Mouse (Mus musculus): ENCODE measurements around the gene Slamf7. TPM values are rescaled to one million over a fixed set of nuclear protein-coding genes. Genes with fewer than 3 reads are reported as not detected.

Slamf7 gene
- total and polyA plus RNA-seq, 3 experiments = 6.8 to 15.4 (median 10.6) TPM

- TF ChIP-seq HCFC1 (IDR thresholded peaks at IDR 0.05; ENCODE audit: low read depth, low read length) (peak; percentile 70), JUND (conservative IDR thresholded peaks at IDR 0.05; ENCODE audit: low read depth, low read length) (no peak), JUN (IDR thresholded peaks at IDR 0.05; ENCODE audit: insufficient read depth, low read depth, low read length) (no peak), TCF12 (IDR thresholded peaks at IDR 0.05; ENCODE audit: low read depth, low read length) (peak; percentile 79; the same call in 1 of the 2 replicates), PAX5 (IDR thresholded peaks at IDR 0.05; ENCODE audit: low read length) (no peak), MAX (IDR thresholded peaks at IDR 0.05; ENCODE audit: low read length) (0 out of 2 replicates have a peak, but pooled peaks have one; percentile 64), BHLHE40 (IDR thresholded peaks at IDR 0.05; ENCODE audit: low read depth, low read length) (no peak), SMC3 (IDR thresholded peaks at IDR 0.05; ENCODE audit: low read depth, low read length) (no peak), EP300 (IDR thresholded peaks at IDR 0.05; ENCODE audit: low read length) (peak; percentile 79), ZKSCAN1 (IDR thresholded peaks at IDR 0.05; ENCODE audit: borderline replicate concordance, low read depth, low read length) (no peak), MEF2A (IDR thresholded peaks at IDR 0.05; ENCODE audit: borderline replicate concordance, low read depth, low read length) (peak; percentile 65; the same call in 1 of the 2 replicates), CHD1 (IDR thresholded peaks at IDR 0.05; ENCODE audit: low read depth, low read length) (no peak; the same call in 1 of the 2 replicates), MYC (IDR thresholded peaks at IDR 0.05; ENCODE audit: low read depth, low read length) (0 out of 2 replicates have a peak, but pooled peaks have one; percentile 32), ETS1 (conservative IDR thresholded peaks at IDR 0.05; ENCODE audit: low read depth, low read length) (peak; percentile 42; the same call in 1 of the 2 replicates), NELFE (IDR thresholded peaks at IDR 0.05; ENCODE audit: low read depth, low read length) (peak; percentile 71; the same call in 1 of the 2 replicates), NRF1 (IDR thresholded peaks at IDR 0.05; ENCODE audit: low read depth, low read length) (0 out of 2 replicates have a peak, but pooled peaks have one; percentile 30), UBTF (IDR thresholded peaks at IDR 0.05; ENCODE audit: low read depth, low read length) (no peak), ZC3H11A (IDR thresholded peaks at IDR 0.05; ENCODE audit: low read depth, low read length) (no peak), RAD21 (IDR thresholded peaks at IDR 0.05; ENCODE audit: low read depth, low read length) (no peak; the same call in 1 of the 2 replicates), KAT2A (IDR thresholded peaks at IDR 0.05; ENCODE audit: insufficient replicate concordance, low read length) (0 out of 2 replicates have a peak, but pooled peaks have one; percentile 31), ELF1 (IDR thresholded peaks at IDR 0.05; ENCODE audit: low read depth, low read length) (peak; percentile 91), USF2 (conservative IDR thresholded peaks at IDR 0.05; ENCODE audit: low read depth, low read length) (no peak)
Observed at GRCm38 (mm10) chr1:171681009-171681408, 28.2 kb upstream of the Slamf7 start (continued).

DNA sequence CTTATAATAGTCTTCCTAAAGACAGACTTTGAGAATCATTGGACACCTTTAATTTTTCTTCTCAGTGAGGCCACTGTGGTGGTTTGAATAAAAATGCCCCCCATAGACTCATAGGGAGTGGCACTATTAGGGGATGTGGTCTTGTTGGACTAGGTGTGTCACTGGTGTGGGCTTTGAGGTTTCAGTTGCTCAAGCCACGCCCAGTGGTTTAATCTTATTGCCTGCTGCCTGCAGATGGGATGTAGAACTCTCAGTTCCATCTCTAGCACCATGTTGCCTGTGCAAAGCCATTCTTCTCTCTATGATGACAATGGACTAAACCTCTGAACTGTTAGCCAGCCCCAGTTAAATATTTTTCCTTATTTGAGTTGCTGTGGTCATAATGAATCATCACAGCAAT lies 24.9 kb upstream of the Slamf7 start:
- no peak for DNase-seq (ENCODE audit: extremely low read depth)
- H3K27ac ChIP-seq (ENCODE audit: insufficient read depth, low read depth) = no peak overlapping the region

More for the DNA sequence above, 24.9 kb upstream of the Slamf7 start:
- Histone ChIP-seq H3K9ac (ENCODE audit: insufficient read depth, low read depth) (no peak overlapping the region), H3K36me3 (replicated peaks in 1 of 2; ENCODE audit: control insufficient read depth in 1 of 2, insufficient read depth in 1 of 2, low read length in 1 of 2) (no peaks in the 10 kb centered on the region), H3K79me2 (replicated peaks; ENCODE audit: control insufficient read depth, extremely low read depth, insufficient read depth, poor library complexity, severe bottlenecking) (peaks cover 6% of the 10 kb centered on the region), H3K9me3 (replicated peaks; ENCODE audit: low read length) (no peaks in the 10 kb centered on the region), H3K27me3 (replicated peaks) (no peaks in the 10 kb centered on the region), H3K4me2 (ENCODE audit: insufficient read depth, low read depth, poor library complexity, severe bottlenecking) (no peak overlapping the region), H3K4me3 (replicated peaks in 1 of 3; ENCODE audit: low read depth in 2 of 3, low read length in 2 of 3, poor library complexity in 1 of 3) (no peak overlapping the region), H3K4me1 (ENCODE audit: control insufficient read depth in 1 of 2, insufficient read depth in 2 of 2) (peaks cover 12 to 42% of the 10 kb centered on the region in 2 experiments)
- in situ Hi-C loops (cut with MboI; ENCODE audit: low pct_ligation_motif_present, low pct_unique_long_range_greater_than_20kb, low sequenced_read_pairs) (no loop called here), dilution Hi-C loops (cut with MboI; ENCODE audit: extremely low pct_ligation_motif_present, extremely low pct_unique_long_range_greater_than_20kb, low sequenced_read_pairs) (no loop called here)
- TF ChIP-seq RCOR1 (conservative IDR thresholded peaks at IDR 0.05; ENCODE audit: low read depth, low read length) (no peak), USF2 (conservative IDR thresholded peaks at IDR 0.05; ENCODE audit: low read depth, low read length) (no peak), GABPA (IDR thresholded peaks at IDR 0.05; ENCODE audit: insufficient replicate concordance, low read depth, low read length) (no peak), SMC3 (IDR thresholded peaks at IDR 0.05; ENCODE audit: low read depth, low read length) (no peak), ZKSCAN1 (IDR thresholded peaks at IDR 0.05; ENCODE audit: borderline replicate concordance, low read depth, low read length) (no peak), E2F4 (IDR thresholded peaks at IDR 0.05; ENCODE audit: insufficient replicate concordance, low read depth, low read length) (no peak), POLR2AphosphoS2 (IDR thresholded peaks at IDR 0.05; ENCODE audit: low read depth, low read length) (no peak), CTCF (conservative IDR thresholded peaks at IDR 0.05 in 1 of 2, IDR thresholded peaks at IDR 0.05 in 1 of 2; ENCODE audit: low read depth in 2 of 2, low read length in 2 of 2) (no peak), CHD2 (IDR thresholded peaks at IDR 0.05; ENCODE audit: low read length) (no peak), JUND (conservative IDR thresholded peaks at IDR 0.05; ENCODE audit: low read depth, low read length) (no peak), USF1 (IDR thresholded peaks at IDR 0.05; ENCODE audit: low read depth, low read length) (no peak), MAZ (IDR thresholded peaks at IDR 0.05; ENCODE audit: low read depth, low read length) (no peak), NRF1 (IDR thresholded peaks at IDR 0.05; ENCODE audit: low read depth, low read length) (no peak), NELFE (IDR thresholded peaks at IDR 0.05; ENCODE audit: low read depth, low read length) (no peak), POLR2A (IDR thresholded peaks at IDR 0.05; ENCODE audit: low read depth, low read length) (no peak), ZNF384 (IDR thresholded peaks at IDR 0.05; ENCODE audit: low read depth, low read length) (no peak)
